ENCODE assay signal across 31 mouse cellular contexts in the genomic region with DNA sequence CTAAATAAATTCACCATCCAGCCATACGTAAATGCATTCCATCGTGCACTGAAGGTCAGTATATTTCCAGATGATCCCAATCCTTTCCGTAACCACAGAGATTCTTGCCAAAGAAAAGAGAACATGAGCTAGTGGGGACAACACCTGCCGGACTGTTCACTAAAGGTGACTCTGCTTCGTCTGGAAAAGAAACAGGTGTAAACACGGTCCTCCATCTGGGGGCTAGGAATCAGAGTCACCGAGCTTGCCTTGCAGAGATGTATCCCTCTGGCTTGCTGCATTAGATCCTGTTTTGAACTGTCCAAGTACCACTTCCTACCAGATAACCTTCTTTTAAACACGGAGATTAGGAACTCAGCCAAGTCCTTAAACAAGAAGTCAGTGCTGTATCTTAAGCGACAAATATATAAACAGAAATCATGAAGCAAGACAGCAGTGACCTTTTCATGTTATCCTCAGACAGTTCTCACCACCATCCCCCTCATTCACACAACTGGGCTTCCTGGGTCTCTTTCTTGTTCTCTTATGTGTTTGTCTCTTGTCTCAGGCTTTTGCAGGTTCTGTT. TPM values are rescaled to one million over a fixed set of nuclear protein-coding genes. Genes with fewer than 3 reads are reported as not detected.
DNase-seq lines count a peak whose midpoint lies in the region; ATAC-seq and TF ChIP-seq lines count a peak whose summit lies in the region.
"Had no signal": no experiment of that assay in that cellular context is flagged by ENCODE, and none has a peak within 500 bp of the region (broad histone marks: within the 10 kb centered on the region; RNA-seq: fewer than 3 reads in every experiment).

No protein-coding gene starts in this region.

- TF ChIP-seq POLR2A in cerebellum, adult 2 months (IDR thresholded peaks at IDR 0.05; ENCODE audit: borderline replicate concordance, insufficient read depth, low read length) = 0 out of 2 replicates have a peak, but pooled peaks have one; percentile 20

- peak overlapping the region; percentile 9; the same call in 1 of the 2 replicates for H3K4me2 ChIP-seq in hindbrain, embryonic 16.5 days (ENCODE audit: low read length)
- H3K4me2 ChIP-seq in hindbrain, embryonic 11.5 days (replicated peaks; ENCODE audit: low read depth, low read length) = no peak overlapping the region
- H3K4me2 ChIP-seq in lung, embryonic 14.5 days = no peak overlapping the region
- H3K4me2 ChIP-seq in lung, postnatal 0 days (replicated peaks; ENCODE audit: low read depth, low read length) = no peak overlapping the region
- H3K4me2 ChIP-seq in neural tube, embryonic 15.5 days = peak overlapping the region; percentile 29
- H3K4me2 ChIP-seq: embryonic facial prominence, embryonic 12.5 days; forebrain, embryonic 15.5 days; kidney, embryonic 15.5 days; limb, embryonic 15.5 days; liver, embryonic 15.5 days; lung, embryonic 15.5 days; midbrain, embryonic 12.5 days had no signal

- ATAC-seq in hindbrain, embryonic 16.5 days = no peak
- ATAC-seq in hindbrain, embryonic 11.5 days (ENCODE audit: low FRiP score) = no peak
- ATAC-seq in lung, embryonic 14.5 days (ENCODE audit: insufficient read depth) = no peak
- no peak for ATAC-seq in lung, postnatal 0 days
- no peak for ATAC-seq in neural tube, embryonic 15.5 days (ENCODE audit: low FRiP score)
- ATAC-seq: forebrain, embryonic 15.5 days had no signal

- WGBS in cerebellum, adult 2 months = 13% methylated on average over 9 of the region's 9 CpGs
- 77% methylated on average over 9 of the region's 9 CpGs for WGBS in hindbrain, embryonic 16.5 days
- 86% methylated on average over 9 of the region's 9 CpGs for WGBS in hindbrain, embryonic 11.5 days
- WGBS in lung, embryonic 14.5 days = 41% methylated on average over 9 of the region's 9 CpGs
- 40% methylated on average over 9 of the region's 9 CpGs for WGBS in lung, postnatal 0 days
- WGBS in neural tube, embryonic 15.5 days = 78% methylated on average over 9 of the region's 9 CpGs

- no peaks in the 10 kb centered on the region for H3K27me3 ChIP-seq in cerebellum, adult 2 months (ENCODE audit: control insufficient read depth, insufficient read depth, low read length)
- H3K27me3 ChIP-seq in hindbrain, embryonic 16.5 days (replicated peaks; ENCODE audit: control insufficient read depth, insufficient read depth, low read length) = peaks cover 8% of the 10 kb centered on the region
- H3K27me3 ChIP-seq in hindbrain, embryonic 11.5 days (ENCODE audit: control insufficient read depth, insufficient read depth, low read length) = peaks cover 7% of the 10 kb centered on the region; the same call in 1 of the 2 replicates
- H3K27me3 ChIP-seq in lung, embryonic 14.5 days (ENCODE audit: insufficient read depth, low read length) = peaks cover 27% of the 10 kb centered on the region
- H3K27me3 ChIP-seq in lung, postnatal 0 days (replicated peaks; ENCODE audit: insufficient read depth, low read length) = 0 out of 2 replicates have a peak, but pooled peaks cover 10% of the 10 kb centered on the region
- peaks cover 13% of the 10 kb centered on the region for H3K27me3 ChIP-seq in neural tube, embryonic 15.5 days (replicated peaks)
- H3K27me3 ChIP-seq: CH12.LX had no signal

- H3K27ac ChIP-seq in cerebellum, adult 2 months (ENCODE audit: insufficient read depth, low read length) = peak overlapping the region; percentile 94
- H3K27ac ChIP-seq in hindbrain, embryonic 16.5 days (ENCODE audit: low read depth, low read length) = no peak overlapping the region
- H3K27ac ChIP-seq in hindbrain, embryonic 11.5 days (ENCODE audit: low read depth, low read length) = no peak overlapping the region
- H3K27ac ChIP-seq in lung, embryonic 14.5 days (ENCODE audit: low read depth) = no peak overlapping the region
- H3K27ac ChIP-seq in lung, postnatal 0 days (ENCODE audit: low read length) = no peak overlapping the region
- H3K27ac ChIP-seq in neural tube, embryonic 15.5 days (replicated peaks) = no peak overlapping the region
- H3K27ac ChIP-seq: embryonic facial prominence, embryonic 12.5 days; forebrain, embryonic 15.5 days; gastrocnemius, adult 2 months; hindbrain, embryonic 10.5 days; kidney, embryonic 15.5 days; limb, embryonic 10.5 days; limb, embryonic 15.5 days; liver, embryonic 15.5 days; lung, embryonic 15.5 days; midbrain, embryonic 12.5 days; stomach, postnatal 0 days had no signal

- no peaks in the 10 kb centered on the region for H3K36me3 ChIP-seq in hindbrain, embryonic 16.5 days (ENCODE audit: control insufficient read depth, insufficient read depth, low read length)
- H3K36me3 ChIP-seq in hindbrain, embryonic 11.5 days (ENCODE audit: control insufficient read depth, insufficient read depth, low read length) = no peaks in the 10 kb centered on the region
- H3K36me3 ChIP-seq in lung, embryonic 14.5 days (ENCODE audit: insufficient read depth) = no peaks in the 10 kb centered on the region
- no peaks in the 10 kb centered on the region for H3K36me3 ChIP-seq in lung, postnatal 0 days (ENCODE audit: insufficient read depth, low read length)
- H3K36me3 ChIP-seq in neural tube, embryonic 15.5 days = no peaks in the 10 kb centered on the region
- H3K36me3 ChIP-seq: embryonic facial prominence, embryonic 12.5 days; forebrain, embryonic 15.5 days; hindbrain, embryonic 10.5 days; kidney, embryonic 15.5 days; limb, embryonic 10.5 days; limb, embryonic 15.5 days; liver, embryonic 15.5 days; lung, embryonic 15.5 days; midbrain, embryonic 12.5 days had no signal

- TF ChIP-seq CTCF in cerebellum, adult 2 months (IDR thresholded peaks at IDR 0.05; ENCODE audit: borderline replicate concordance, insufficient read depth, low read depth, low read length) = no peak
- TF ChIP-seq CTCF in lung, embryonic 14.5 days (IDR thresholded peaks at IDR 0.05; ENCODE audit: low read depth) = no peak
- no peak for TF ChIP-seq CTCF in lung, postnatal 0 days (IDR thresholded peaks at IDR 0.05)

- no peak for TF ChIP-seq EP300 in lung, postnatal 0 days (IDR thresholded peaks at IDR 0.05)

- peak overlapping the region; percentile 87 for H3K4me3 ChIP-seq in cerebellum, adult 2 months (replicated peaks; ENCODE audit: insufficient read depth, low read depth, low read length)
- H3K4me3 ChIP-seq in hindbrain, embryonic 16.5 days (ENCODE audit: low read length) = no peak overlapping the region
- H3K4me3 ChIP-seq in hindbrain, embryonic 11.5 days (ENCODE audit: low read depth, low read length) = no peak overlapping the region
- no peak overlapping the region for H3K4me3 ChIP-seq in lung, embryonic 14.5 days (ENCODE audit: low read depth, low read length)
- no peak overlapping the region for H3K4me3 ChIP-seq in lung, postnatal 0 days (ENCODE audit: low read depth, low read length)
- no peak overlapping the region for H3K4me3 ChIP-seq in neural tube, embryonic 15.5 days (replicated peaks)
- H3K4me3 ChIP-seq: embryonic facial prominence, embryonic 12.5 days; forebrain, embryonic 15.5 days; gastrocnemius, adult 2 months; hindbrain, embryonic 10.5 days; kidney, embryonic 15.5 days; limb, embryonic 10.5 days; limb, embryonic 15.5 days; liver, embryonic 15.5 days; lung, embryonic 15.5 days; midbrain, embryonic 12.5 days had no signal

- H3K9me3 ChIP-seq in hindbrain, embryonic 16.5 days (ENCODE audit: control insufficient read depth, low read length) = no peaks in the 10 kb centered on the region
- no peaks in the 10 kb centered on the region for H3K9me3 ChIP-seq in hindbrain, embryonic 11.5 days (ENCODE audit: control insufficient read depth, low read length)
- no peaks in the 10 kb centered on the region for H3K9me3 ChIP-seq in lung, embryonic 14.5 days (ENCODE audit: low read depth, low read length)
- no peaks in the 10 kb centered on the region for H3K9me3 ChIP-seq in lung, postnatal 0 days (ENCODE audit: low read length)
- H3K9me3 ChIP-seq in neural tube, embryonic 15.5 days (replicated peaks) = no peaks in the 10 kb centered on the region
- H3K9me3 ChIP-seq: embryonic facial prominence, embryonic 12.5 days; forebrain, embryonic 15.5 days; hindbrain, embryonic 10.5 days; kidney, embryonic 15.5 days; limb, embryonic 10.5 days; limb, embryonic 15.5 days; liver, embryonic 15.5 days; lung, embryonic 15.5 days; midbrain, embryonic 12.5 days had no signal

- peaks cover 16% of the 10 kb centered on the region for H3K4me1 ChIP-seq in cerebellum, adult 2 months (ENCODE audit: control insufficient read depth, insufficient read depth, low read length)
- H3K4me1 ChIP-seq in hindbrain, embryonic 16.5 days (ENCODE audit: control insufficient read depth, insufficient read depth, low read depth, low read length) = peaks cover 9% of the 10 kb centered on the region
- H3K4me1 ChIP-seq in hindbrain, embryonic 11.5 days (replicated peaks; ENCODE audit: control insufficient read depth, insufficient read depth, low read length) = no peaks in the 10 kb centered on the region
- no peaks in the 10 kb centered on the region for H3K4me1 ChIP-seq in lung, embryonic 14.5 days (ENCODE audit: insufficient read depth)
- H3K4me1 ChIP-seq in lung, postnatal 0 days (ENCODE audit: insufficient read depth, low read depth, low read length) = peaks cover 3% of the 10 kb centered on the region; the same call in 1 of the 2 replicates
- peaks cover 19% of the 10 kb centered on the region for H3K4me1 ChIP-seq in neural tube, embryonic 15.5 days
- H3K4me1 ChIP-seq: liver, embryonic 15.5 days had no signal

- DNase-seq in cerebellum, adult 2 months = peak; percentile 48 to 61
- DNase-seq in cerebellum, adult 11 months = no peak
- DNase-seq in hindbrain, embryonic 11.5 days (ENCODE audit: low spot score) = no peak
- peak; percentile 57 for DNase-seq in lung, embryonic 14.5 days
- DNase-seq in lung, postnatal 0 days (ENCODE audit: low spot score) = no peak
- no peak for DNase-seq in spleen, adult 18-20 months
- DNase-seq: adrenal gland, adult 8-10 months; cerebellum, adult 11-12 months; cerebellum, postnatal 14 days; embryo, embryonic 11 days; gastrocnemius, adult 2 months; heart, postnatal 14 days; kidney, adult 18-20 months; kidney, postnatal 25 days; lung, postnatal 36 days; right cerebral cortex, adult 18-20 months; thymus, adult 18-20 months; thymus, postnatal 36 days had no signal

- H3K9ac ChIP-seq in hindbrain, embryonic 16.5 days (ENCODE audit: low read depth, low read length) = no peak overlapping the region
- no peak overlapping the region for H3K9ac ChIP-seq in hindbrain, embryonic 11.5 days (ENCODE audit: low read depth, low read length)
- H3K9ac ChIP-seq in lung, embryonic 14.5 days = no peak overlapping the region
- H3K9ac ChIP-seq in lung, postnatal 0 days (replicated peaks; ENCODE audit: low read depth) = no peak overlapping the region
- H3K9ac ChIP-seq in neural tube, embryonic 15.5 days (replicated peaks) = no peak overlapping the region
- H3K9ac ChIP-seq: embryonic facial prominence, embryonic 12.5 days; forebrain, embryonic 15.5 days; kidney, embryonic 15.5 days; limb, embryonic 15.5 days; liver, embryonic 15.5 days; lung, embryonic 15.5 days; midbrain, embryonic 12.5 days had no signal

RNA-seq across cellular contexts. Expression of gene Sv2b, which starts 3.1 kb away (rescaled TPM):
- 89.2 and 103 TPM in 2 replicates for polyA plus RNA-seq in cerebellum, adult 2 months (2012; rRNA removed)
- polyA plus RNA-seq in hindbrain, embryonic 16.5 days (2015; fragmentation: Nextera tagmentation; extraction: Ambion mirVana) = 20.4 and 23.5 TPM in 2 replicates
- polyA plus RNA-seq in hindbrain, embryonic 11.5 days (2014; fragmentation: Nextera tagmentation; extraction: Ambion mirVana) = 0.85 and 1.5 TPM in 2 replicates
- 0.37 and 0.95 TPM in 2 replicates for polyA plus RNA-seq in lung, embryonic 14.5 days (2014; fragmentation: Nextera tagmentation; extraction: Ambion mirVana)
- 0.02 and 0.13 TPM in 2 replicates for polyA plus RNA-seq in lung, postnatal 0 days (2015; fragmentation: Nextera tagmentation; extraction: Ambion mirVana)
- polyA plus RNA-seq in neural tube, embryonic 15.5 days (2015; fragmentation: Nextera tagmentation; extraction: Ambion mirVana) = 17.9 and 20.2 TPM in 2 replicates

Comparison
In these comparisons a context has a peak if more than half of its experiments do, and no peak if none do; other contexts are left out.
1. DNase-seq: peak in cerebellum, adult 2 months (2 of 2) and lung, embryonic 14.5 days (single experiment); none in cerebellum, adult 11 months (single experiment), hindbrain, embryonic 11.5 days (single experiment), lung, postnatal 0 days (single experiment) and spleen, adult 18-20 months (0 of 2).
2. H3K4me2 ChIP-seq: peak in hindbrain, embryonic 16.5 days (single experiment) and neural tube, embryonic 15.5 days (single experiment); none in hindbrain, embryonic 11.5 days (single experiment), lung, embryonic 14.5 days (single experiment) and lung, postnatal 0 days (single experiment).